Mouse (Mus musculus) ES-E14 (cell line): ENCODE measurements around the gene Tbc1d30.

ENCODE experiments used
- CHD2 ChIP-seq: IDR thresholded peaks from 2 replicates; pipeline ENCODE4 v1.6.1; 2014; ENCODE audit warnings: mild to moderate bottlenecking, low read depth, low read length, inconsistent platforms
- ZC3H11A ChIP-seq: IDR thresholded peaks from 2 replicates; pipeline ENCODE4 v1.6.1; 2012; ENCODE audit warnings: low read depth, mild to moderate bottlenecking, inconsistent platforms, low read length, borderline replicate concordance
- ZNF384 ChIP-seq: IDR thresholded peaks from 2 replicates; pipeline ENCODE4 v1.6.1; 2012; ENCODE audit warnings: low read depth, low read length, inconsistent platforms

GRCm38 (mm10) chr10:121351066-121351581 lies at the start of gene Tbc1d30:
- TF ChIP-seq ZC3H11A (no peak), ZNF384 (no peak), CHD2 (no peak)
